Mouse (Mus musculus) MEL (cell line): ENCODE measurements around the gene Slc25a44. TPM values are rescaled to one million over a fixed set of nuclear protein-coding genes. Genes with fewer than 3 reads are reported as not detected.
A peak's percentile ranks its signal among the peaks of the same experiment; 100 is the strongest.
"Not testable (repeated sequence)": the region's sequence is repeated elsewhere in the genome, so short reads cannot be mapped to it uniquely, and the experiment has no call there.

ENCODE experiments used
- DNase-seq: peaks from one replicate; pipeline ENCODE4 v3.0.0; 2011; ENCODE audit warnings: low read depth, low spot score
- H3K27ac ChIP-seq: 2 replicates; pipeline ENCODE4 v1.5.1; 2012; ENCODE audit warnings: low read depth, mild to moderate bottlenecking, control low read depth, low read length, moderate library complexity; ENCODE audit not compliant: control insufficient read depth
- H3K27me3 ChIP-seq, 2 experiments: fragments of 150-350 bp in 1 of 2; sonication (generic) in 1 of 2; 2 replicates each; pipeline ENCODE4 v1.6.1; 2012; ENCODE audit warnings: low read length in 2 of 2, mild to moderate bottlenecking in 2 of 2, improper control_type of control experiment in 1 of 2, moderate library complexity in 1 of 2; ENCODE audit not compliant: insufficient read depth in 2 of 2, control insufficient read depth in 1 of 2
- H3K36me3 ChIP-seq, 2 experiments: 2 replicates each; pipeline ENCODE4 v1.6.1; 2012 to 2014; ENCODE audit warnings: low read length in 2 of 2, improper control_type of control experiment in 1 of 2, inconsistent platforms in 1 of 2, mild to moderate bottlenecking in 1 of 2; ENCODE audit not compliant: insufficient read depth in 2 of 2, control insufficient read depth in 1 of 2
- H3K4me1 ChIP-seq, 2 experiments: fragments of 150-350 bp in 1 of 2; sonication (generic) in 1 of 2; 2 replicates each; pipeline ENCODE4 v1.6.1; 2012; ENCODE audit warnings: low read length in 2 of 2, improper control_type of control experiment in 1 of 2, mild to moderate bottlenecking in 1 of 2; ENCODE audit not compliant: insufficient read depth in 2 of 2, control insufficient read depth in 1 of 2
- H3K4me3 ChIP-seq, 2 experiments: fragments of 150-350 bp in 1 of 2; sonication (generic) in 1 of 2; 2 replicates each; pipeline ENCODE4 v1.5.1; 2012; ENCODE audit warnings: low read depth in 2 of 2, low read length in 2 of 2, mild to moderate bottlenecking in 2 of 2, moderate library complexity in 2 of 2, control low read depth in 1 of 2, improper control_type of control experiment in 1 of 2; ENCODE audit not compliant: control insufficient read depth in 1 of 2, insufficient read depth in 1 of 2
- H3K79me2 ChIP-seq: 2 replicates; pipeline ENCODE4 v1.6.1; 2012; ENCODE audit warnings: mild to moderate bottlenecking, low read length, moderate library complexity; ENCODE audit not compliant: control insufficient read depth, poor library complexity, insufficient read depth
- H3K9ac ChIP-seq: 2 replicates; pipeline ENCODE4 v1.6.1; 2012; ENCODE audit warnings: low read depth, mild to moderate bottlenecking, control low read depth, low read length, moderate library complexity; ENCODE audit not compliant: control insufficient read depth, poor library complexity, severe bottlenecking
- H3K9me3 ChIP-seq: fragments of 150-350 bp; sonication (generic); replicated peaks from 2 replicates; pipeline ENCODE4 v1.6.1; 2012; ENCODE audit warnings: mild to moderate bottlenecking, low read length, improper control_type of control experiment, moderate library complexity; ENCODE audit not compliant: insufficient read depth
- CTCF ChIP-seq, 3 experiments: IDR thresholded peaks in 2 of 3; conservative IDR thresholded peaks in 1 of 3; 2 replicates each; pipeline ENCODE4 v1.5.1; 2011 to 2012; ENCODE audit warnings: low read length in 3 of 3, low read depth in 2 of 3, mild to moderate bottlenecking in 2 of 3, improper control_type of control experiment in 1 of 3, inconsistent platforms in 1 of 3, mixed read lengths in 1 of 3, moderate library complexity in 1 of 3; ENCODE audit not compliant: control insufficient read depth in 1 of 3, insufficient read depth in 1 of 3, poor library complexity in 1 of 3, severe bottlenecking in 1 of 3
- ELF1 ChIP-seq: IDR thresholded peaks from 2 replicates; pipeline ENCODE4 v1.6.1; 2014; ENCODE audit warnings: low read depth, mild to moderate bottlenecking, inconsistent platforms, low read length, improper control_type of control experiment, moderate library complexity
- EP300 ChIP-seq, 2 experiments: IDR thresholded peaks; 2 replicates each; pipeline ENCODE4 v1.6.1; 2011; ENCODE audit warnings: improper control_type of control experiment in 2 of 2, low read length in 2 of 2, low read depth in 1 of 2, mild to moderate bottlenecking in 1 of 2
- ETS1 ChIP-seq: IDR thresholded peaks from 2 replicates; pipeline ENCODE4 v1.6.1; 2012; ENCODE audit warnings: low read depth, mild to moderate bottlenecking, inconsistent platforms, low read length, improper control_type of control experiment, moderate library complexity
- GATA1 ChIP-seq: IDR thresholded peaks from 2 replicates; pipeline ENCODE4 v1.6.1; 2011; ENCODE audit warnings: low read depth, low read length, improper control_type of control experiment
- JUND ChIP-seq: IDR thresholded peaks from 2 replicates; pipeline ENCODE4 v1.6.1; 2011; ENCODE audit warnings: low read depth, mild to moderate bottlenecking, improper control_type of control experiment, low read length
- KAT2A ChIP-seq: conservative IDR thresholded peaks from 2 replicates; pipeline ENCODE4 v1.6.1; 2012; ENCODE audit warnings: low read depth, low read length, improper control_type of control experiment, inconsistent platforms
- MAFK ChIP-seq: IDR thresholded peaks from 2 replicates; pipeline ENCODE4 v1.6.1; 2011; ENCODE audit warnings: low read depth, mild to moderate bottlenecking, low read length, improper control_type of control experiment, borderline replicate concordance
- MAZ ChIP-seq: IDR thresholded peaks from 2 replicates; pipeline ENCODE4 v1.6.1; 2012; ENCODE audit warnings: low read depth, mild to moderate bottlenecking, inconsistent platforms, low read length, improper control_type of control experiment
- MXI1 ChIP-seq: IDR thresholded peaks from 2 replicates; pipeline ENCODE4 v1.6.1; 2011; ENCODE audit warnings: mild to moderate bottlenecking, low read depth, low read length, improper control_type of control experiment
- MYB ChIP-seq: IDR thresholded peaks from 2 replicates; pipeline ENCODE4 v1.6.1; 2011; ENCODE audit warnings: mild to moderate bottlenecking, low read depth, low read length, improper control_type of control experiment
- NELFE ChIP-seq: IDR thresholded peaks from 2 replicates; pipeline ENCODE4 v1.6.1; 2011; ENCODE audit warnings: low read depth, low read length, improper control_type of control experiment
- NRF1 ChIP-seq: IDR thresholded peaks from 2 replicates; pipeline ENCODE4 v1.6.1; 2014; ENCODE audit warnings: low read depth, mild to moderate bottlenecking, inconsistent platforms, low read length, improper control_type of control experiment, moderate library complexity; ENCODE audit not compliant: poor library complexity, insufficient read depth, severe bottlenecking
- POLR2AphosphoS2 ChIP-seq: IDR thresholded peaks from 2 replicates; pipeline ENCODE4 v1.6.1; 2011; ENCODE audit warnings: low read length, improper control_type of control experiment
- POLR2AphosphoS5 ChIP-seq: IDR thresholded peaks from 2 replicates; pipeline ENCODE4 v1.6.1; 2012; ENCODE audit warnings: low read depth, borderline replicate concordance, mild to moderate bottlenecking, inconsistent platforms, low read length, moderate library complexity, mixed read lengths
- RAD21 ChIP-seq: IDR thresholded peaks from 2 replicates; pipeline ENCODE4 v1.6.1; 2011; ENCODE audit warnings: mild to moderate bottlenecking, low read depth, low read length, improper control_type of control experiment
- SMC3 ChIP-seq: IDR thresholded peaks from 2 replicates; pipeline ENCODE4 v1.6.1; 2011; ENCODE audit warnings: low read depth, low read length, improper control_type of control experiment
- TAL1 ChIP-seq: IDR thresholded peaks from 2 replicates; pipeline ENCODE4 v1.6.1; 2012; ENCODE audit warnings: mild to moderate bottlenecking, inconsistent platforms, low read length, moderate library complexity, mixed read lengths
- TBP ChIP-seq: IDR thresholded peaks from 2 replicates; pipeline ENCODE4 v1.8.0; 2011; ENCODE audit warnings: low read depth, low read length, improper control_type of control experiment
- TCF12 ChIP-seq: IDR thresholded peaks from 2 replicates; pipeline ENCODE4 v1.6.1; 2014; ENCODE audit warnings: low read depth, mild to moderate bottlenecking, inconsistent platforms, low read length, improper control_type of control experiment, moderate library complexity
- ZKSCAN1 ChIP-seq: IDR thresholded peaks from 2 replicates; pipeline ENCODE4 v1.6.1; 2012; ENCODE audit warnings: low read depth, mild to moderate bottlenecking, inconsistent platforms, low read length, improper control_type of control experiment, moderate library complexity
- ZMIZ1 ChIP-seq: IDR thresholded peaks from 2 replicates; pipeline ENCODE4 v1.6.1; 2012; ENCODE audit warnings: low read depth, mild to moderate bottlenecking, inconsistent platforms, low read length, improper control_type of control experiment, moderate library complexity
- polyA plus RNA-seq, 2 experiments: library from polyadenylated mRNA; stranded (reverse) in 1 of 2; unstranded in 1 of 2; fragments of >175 nt in 1 of 2; fragments of >200 nt in 1 of 2; gene quantifications; 2 replicates each; pipeline versions ENCODE4 v1.2.1 to v1.2.4; 2012; ENCODE audit warnings: low replicate concordance in 2 of 2, low read depth in 1 of 2; ENCODE audit not compliant: insufficient read length in 2 of 2, insufficient read depth in 1 of 2, missing spikeins in 1 of 2
- total RNA-seq: library from RNA; depleted of rRNA; stranded (reverse); fragments of 300-350 nt; gene quantifications from 2 replicates; pipeline ENCODE4 v1.2.3, GENCODE M21; 2012

Slc25a44 gene
- total and polyA plus RNA-seq, 3 experiments, result 30.5 to 34.6 TPM; not detected in 1

DNA sequence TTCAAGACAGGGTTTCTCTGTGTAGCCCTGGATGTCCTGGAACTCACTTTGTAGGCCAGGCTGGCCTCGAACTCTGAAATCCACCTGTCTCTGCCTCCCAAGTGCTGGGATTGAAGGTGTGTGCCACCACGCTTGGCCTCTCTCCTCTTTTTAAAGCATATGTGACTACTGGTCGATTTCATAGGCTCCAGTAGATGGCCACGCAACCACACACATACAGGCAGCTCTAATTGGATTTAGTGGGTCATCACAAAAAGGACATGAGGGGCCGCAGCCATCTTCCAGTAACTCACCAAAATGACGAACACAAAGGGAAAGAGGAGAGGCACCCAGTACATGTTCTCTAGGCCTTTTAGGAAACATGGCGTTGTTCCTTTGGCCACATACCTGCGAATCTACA, 3.7 kb upstream of the Slc25a44 start:
- not testable (repeated sequence) for H3K9ac ChIP-seq, DNase-seq, H3K27me3 ChIP-seq, H3K9me3 ChIP-seq, H3K4me3 ChIP-seq, H3K27ac ChIP-seq
- Histone ChIP-seq H3K4me1 (peaks cover 15 to 20% of the 10 kb centered on the region in 2 experiments), H3K79me2 (peaks cover 11% of the 10 kb centered on the region), H3K36me3 (peaks cover 0 to 21% of the 10 kb centered on the region in 2 experiments; a peak in 2 of 4 replicates)
- peak in 2 of 3 experiments; percentile 12 to 27; a peak in 2 of 6 replicates for TF ChIP-seq CTCF (IDR thresholded peaks at IDR 0.05 in 2 of 3, conservative IDR thresholded peaks at IDR 0.05 in 1 of 3; ENCODE audit: control insufficient read depth in 1 of 3, insufficient read depth in 1 of 3, low read depth in 2 of 3, low read length in 3 of 3, poor library complexity in 1 of 3, severe bottlenecking in 1 of 3)
- peak; percentile 26 for TF ChIP-seq SMC3
- peak; percentile 38 for TF ChIP-seq RAD21

DNA sequence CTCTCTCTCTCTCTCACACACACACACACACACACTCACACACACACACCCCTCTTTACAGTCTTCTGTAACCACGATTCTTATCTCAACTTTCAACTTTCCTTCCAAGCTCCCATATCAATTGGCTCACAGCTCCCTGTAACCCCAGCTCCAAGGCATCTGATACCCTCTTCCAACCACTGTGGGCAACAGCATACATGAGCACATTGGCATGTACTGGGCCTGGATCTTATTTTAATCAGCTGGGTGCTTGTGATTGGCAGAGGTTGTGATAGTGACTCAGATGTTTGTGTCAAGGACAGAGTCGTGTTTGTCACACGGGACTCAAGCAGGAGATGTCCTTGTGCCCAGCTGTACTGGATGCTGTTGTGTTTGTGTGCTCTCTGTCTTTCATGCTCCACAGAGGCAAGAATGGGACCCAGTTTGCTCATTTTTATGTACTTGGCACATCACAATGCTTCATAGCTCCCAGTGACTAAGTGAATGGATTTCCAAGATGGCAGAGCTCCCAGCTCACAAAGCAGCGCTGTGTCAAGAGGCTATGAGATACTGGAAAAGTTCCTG, 2.5 kb upstream of the Slc25a44 start:
- Histone ChIP-seq H3K79me2 (peaks cover 19% of the 10 kb centered on the region), H3K4me1 (peaks cover 15 to 29% of the 10 kb centered on the region in 2 experiments), H3K9ac (no peak overlapping the region), H3K4me3 (peak overlapping the region; percentile 3 to 20; a peak in 1 of 4 replicates)
- TF ChIP-seq NRF1 (no peak), MAZ (no peak), ZKSCAN1 (no peak), KAT2A (no peak), EP300 (IDR thresholded peaks at IDR 0.05; ENCODE audit: low read depth in 1 of 2, low read length in 2 of 2) (0 out of 4 replicates have a peak, but pooled peaks of 1 of the 2 experiments have one; percentile 8), TCF12 (peak; percentile 33; the same call in 1 of the 2 replicates), ZMIZ1 (no peak), GATA1 (peak; percentile 36; the same call in 1 of the 2 replicates), ETS1 (peak; percentile 81)
- TF ChIP-seq, all 39 proteins: peak for 4
- no peaks in the 10 kb centered on the region for H3K9me3 ChIP-seq
- no peaks in the 10 kb centered on the region for H3K27me3 ChIP-seq
- peak; percentile 63 for DNase-seq
- H3K36me3 ChIP-seq, result peaks cover 0 to 25% of the 10 kb centered on the region in 2 experiments; a peak in 2 of 4 replicates
- H3K27ac ChIP-seq, result peak overlapping the region; percentile 1; the same call in 1 of the 2 replicates

DNA sequence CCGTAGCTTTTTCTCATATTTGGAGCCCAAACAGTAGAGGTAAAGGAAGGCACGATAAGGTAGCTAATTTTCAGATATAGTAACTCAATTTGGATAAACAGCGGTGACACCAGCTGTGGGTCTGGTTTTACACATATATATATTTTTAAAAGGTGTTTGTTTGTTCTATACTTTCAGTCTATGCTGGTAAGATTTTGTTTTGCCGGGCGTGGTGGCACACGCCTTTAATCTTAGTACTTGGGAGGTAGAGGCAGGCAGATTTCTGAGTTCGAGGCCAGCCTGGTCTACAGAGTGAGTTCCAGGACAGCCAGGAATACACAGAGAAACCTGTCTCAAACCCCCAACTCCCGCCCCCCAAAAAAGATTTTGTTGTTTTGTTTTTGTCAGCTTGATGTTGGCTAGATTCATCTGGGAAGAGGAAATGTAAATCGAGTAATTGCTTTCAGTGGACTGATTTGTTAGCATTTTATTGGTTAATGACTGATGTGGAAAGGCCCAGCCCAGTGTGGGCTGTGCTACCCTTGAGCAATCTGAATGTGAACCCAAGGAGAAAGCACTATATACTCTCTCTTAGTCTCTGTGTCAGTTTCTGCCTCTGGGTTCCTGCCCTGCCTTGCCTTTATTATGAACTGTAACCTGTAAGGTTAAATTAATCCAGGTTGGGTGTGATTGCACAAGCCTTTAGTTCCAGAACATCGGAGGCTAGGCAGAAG, 925 bp upstream of the Slc25a44 start:
- peak overlapping the region; percentile 61 for H3K9ac ChIP-seq
- H3K27ac ChIP-seq, result peak overlapping the region; percentile 31; the same call in 1 of the 2 replicates
- TF ChIP-seq MAZ, result no peak; the same call in 1 of the 2 replicates
- TF ChIP-seq ZKSCAN1, result no peak
- no peak for TF ChIP-seq SMC3
- no peak for TF ChIP-seq TAL1
- TF ChIP-seq POLR2AphosphoS5, result no peak
- TF ChIP-seq NELFE, result no peak
- TF ChIP-seq EP300 (IDR thresholded peaks at IDR 0.05; ENCODE audit: low read depth in 1 of 2, low read length in 2 of 2), result peak in 1 of 2 experiments; percentile 30; a peak in 1 of 4 replicates
- TF ChIP-seq JUND, result no peak
- no peak for TF ChIP-seq ELF1
- TF ChIP-seq POLR2AphosphoS2, result no peak
- TF ChIP-seq NRF1, result no peak
- no peak for TF ChIP-seq MYB
- no peak for TF ChIP-seq TCF12
- TF ChIP-seq CTCF (IDR thresholded peaks at IDR 0.05 in 2 of 3, conservative IDR thresholded peaks at IDR 0.05 in 1 of 3; ENCODE audit: control insufficient read depth in 1 of 3, insufficient read depth in 1 of 3, low read depth in 2 of 3, low read length in 3 of 3, poor library complexity in 1 of 3, severe bottlenecking in 1 of 3), result no peak
- TF ChIP-seq MXI1, result peak; percentile 71
- peak; percentile 95 for TF ChIP-seq TBP
- TF ChIP-seq MAFK, result 0 out of 2 replicates have a peak, but pooled peaks have one; percentile 12

More for the DNA sequence above, 925 bp upstream of the Slc25a44 start:
- Histone ChIP-seq H3K4me3 (peak overlapping the region; percentile 45 to 73), H3K27me3 (no peaks in the 10 kb centered on the region), H3K4me1 (peaks cover 15 to 35% of the 10 kb centered on the region in 2 experiments), H3K79me2 (peaks cover 23% of the 10 kb centered on the region), H3K36me3 (peaks cover 0 to 25% of the 10 kb centered on the region in 2 experiments; a peak in 2 of 4 replicates), H3K9me3 (no peaks in the 10 kb centered on the region)
- DNase-seq, result peak; percentile 64
